Mouse (Mus musculus): Measurements from ENCODE around the gene Taok2.

GRCm38 (mm10) chr7:126845516-126845915 is 39.0 kb downstream of the Taok2 start:
- TF ChIP-seq CTCF (conservative IDR thresholded peaks at IDR 0.05; ENCODE audit: low read length) (no peak), NANOG (IDR thresholded peaks at IDR 0.05; ENCODE audit: borderline replicate concordance, low read length) (no peak)

Data from E14TG2a.4 (cell line).